Mouse (Mus musculus) gastrocnemius, postnatal 4 days (tissue): ENCODE measurements around the gene Wwox. TPM values are rescaled to one million over a fixed set of nuclear protein-coding genes. Genes with fewer than 3 reads are reported as not detected.

ENCODE experiments used
- DNase-seq, 2 experiments: peaks; one replicate each; pipeline ENCODE4 v3.0.0; 2021 to 2022; ENCODE audit warnings: low spot score in 2 of 2, mixed read lengths in 2 of 2
- total RNA-seq, 2 experiments: library from RNA; stranded (reverse); gene quantifications; 2 replicates each; pipeline ENCODE4 v1.2.3; 2021

The Wwox gene
- total RNA-seq, 2 experiments from 2014 or later = 10.9 to 11.5 TPM

DNA sequence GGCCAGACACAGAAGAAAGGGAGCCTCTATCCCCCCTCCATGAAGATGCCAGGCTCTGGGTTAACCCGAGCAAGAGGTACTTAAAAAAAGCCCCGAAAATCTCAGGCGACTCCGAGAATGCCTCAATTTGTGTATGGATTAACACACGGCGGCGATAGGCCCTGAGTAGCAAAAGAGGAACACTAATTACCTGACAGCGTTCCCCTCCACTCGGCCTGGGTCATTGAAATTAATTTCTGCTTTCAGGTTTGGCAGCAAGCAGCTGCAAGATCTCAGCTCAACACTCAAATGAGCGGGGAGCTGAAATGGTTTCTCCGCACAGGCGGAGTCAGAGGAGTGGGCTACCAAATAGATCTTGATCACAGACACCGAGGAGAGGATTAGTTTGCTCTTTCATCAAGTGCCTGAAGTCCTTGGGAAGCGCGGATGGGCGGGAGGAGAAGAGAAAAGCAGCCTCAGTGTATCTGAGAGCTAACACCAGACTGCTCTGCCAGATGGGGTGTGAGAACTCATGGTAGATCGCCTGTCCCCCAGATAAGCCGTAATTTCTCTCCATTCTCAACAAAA lies 445.7 kb downstream of the Wwox start:
- DNase-seq = no peak

DNA sequence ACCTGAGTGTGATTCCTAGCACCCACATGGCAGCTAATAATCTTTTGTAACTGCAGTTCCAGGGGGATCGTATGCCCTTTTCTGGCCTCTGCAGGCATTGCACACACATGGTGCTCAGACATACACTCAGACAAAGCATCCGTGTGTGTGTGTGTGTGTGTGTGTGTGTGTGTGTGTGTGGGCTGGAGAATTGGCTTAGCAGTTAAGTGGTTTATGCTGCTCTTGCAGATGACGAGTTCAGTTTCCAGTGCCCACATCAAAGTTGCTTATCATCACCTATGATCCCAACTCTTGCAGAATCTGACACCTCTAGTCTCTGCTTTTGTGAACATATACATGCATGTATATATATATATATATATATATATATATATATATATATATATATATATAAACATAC lies 448.9 kb downstream of the Wwox start:
- no peak for DNase-seq

DNA sequence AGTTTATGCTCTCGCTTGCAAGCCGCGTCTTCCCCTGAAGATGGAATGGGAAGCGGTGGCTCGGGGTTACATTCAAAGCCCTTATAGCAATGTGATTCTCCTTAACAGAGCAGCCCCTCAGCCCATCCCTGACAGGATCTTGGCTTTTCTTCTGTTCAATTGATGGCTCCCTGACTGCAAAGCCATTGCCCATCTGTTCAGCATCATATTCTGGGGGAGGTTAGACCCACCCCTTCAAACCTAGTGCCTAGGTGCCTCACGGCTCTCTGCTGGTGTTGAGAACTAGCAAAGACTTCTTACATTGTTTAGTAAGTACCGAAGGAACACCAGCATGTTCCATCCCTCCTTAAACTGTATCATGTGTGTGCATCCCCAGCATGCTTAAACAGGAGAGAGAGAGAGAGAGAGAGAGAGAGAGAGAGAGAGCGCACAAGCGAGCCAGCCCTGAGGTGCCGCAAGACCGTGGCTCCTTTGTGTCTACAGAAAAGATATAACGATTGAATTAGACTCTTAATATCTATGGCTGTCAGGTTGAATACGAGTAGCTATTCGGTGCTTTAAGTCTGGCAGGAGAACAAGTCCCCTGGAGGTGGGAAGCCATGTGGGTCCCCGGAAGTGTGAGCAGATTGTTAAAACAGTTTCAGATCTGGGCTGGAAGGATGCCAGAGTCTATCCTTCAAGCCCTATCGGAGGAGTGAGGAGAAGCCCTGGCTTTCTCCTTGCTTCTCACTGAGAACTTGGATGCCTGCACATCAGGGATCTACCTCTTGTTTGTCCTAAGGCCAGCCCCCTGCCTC lies 450.3 kb downstream of the Wwox start:
- no peak for DNase-seq

DNA sequence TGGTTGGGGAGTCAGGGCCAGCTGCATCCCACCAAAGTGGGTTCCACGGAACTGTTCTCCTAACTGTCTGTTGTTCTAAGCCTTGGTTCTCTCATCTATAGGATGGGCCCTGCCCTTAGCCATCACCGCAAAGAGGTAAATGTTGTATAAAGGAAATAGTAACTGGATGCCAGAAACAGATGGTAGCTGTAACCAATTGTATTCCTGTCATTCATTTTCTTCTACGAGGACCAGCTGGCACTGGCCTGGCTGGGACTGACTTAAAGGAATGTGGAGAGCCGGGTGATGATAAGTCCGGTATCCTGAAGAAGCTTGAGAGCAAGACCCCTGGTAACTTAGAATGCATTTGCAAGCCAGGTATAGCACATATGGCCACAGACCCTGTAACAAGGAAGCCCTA lies 451.0 kb downstream of the Wwox start:
- no peak for DNase-seq

DNA sequence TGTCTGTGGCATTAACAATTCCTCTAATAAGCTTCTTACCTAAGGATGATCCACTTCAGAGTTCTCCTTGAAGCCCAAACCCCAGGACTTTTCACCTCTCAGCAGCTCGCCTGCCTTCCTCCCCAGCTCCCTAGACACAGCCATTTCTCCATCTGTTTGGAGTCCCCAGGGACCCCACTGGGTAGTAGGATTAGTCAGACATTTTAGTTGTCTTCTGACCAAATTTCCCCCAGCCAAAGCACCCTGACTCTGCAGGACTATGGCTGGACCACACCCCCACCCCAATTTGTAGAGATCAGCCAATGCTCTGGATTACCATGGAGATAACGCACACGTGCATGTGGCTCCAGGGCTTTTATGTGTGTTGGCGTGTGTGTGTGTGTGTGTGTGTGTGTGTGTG lies 451.8 kb downstream of the Wwox start:
- no peak for DNase-seq

DNA sequence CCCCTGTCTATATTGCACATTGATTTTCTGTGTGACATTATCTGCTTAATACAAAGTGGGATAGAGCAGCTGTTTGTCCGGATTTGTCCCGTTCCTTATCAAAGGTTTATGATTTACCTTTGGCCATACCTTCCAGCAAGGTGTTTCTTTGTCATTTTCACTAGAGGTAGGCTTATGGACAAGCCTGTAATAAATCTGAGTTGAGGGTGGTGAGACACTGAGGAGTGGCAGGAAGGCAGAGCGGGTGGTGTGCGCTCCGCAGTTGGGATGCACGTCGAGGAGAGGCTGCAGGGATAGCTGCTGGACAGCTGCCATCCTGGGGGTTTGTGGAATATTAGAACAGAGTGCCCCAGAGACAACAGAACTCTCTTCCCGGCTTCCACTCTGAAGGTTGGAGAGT lies 458.0 kb downstream of the Wwox start:
- no peak for DNase-seq

DNA sequence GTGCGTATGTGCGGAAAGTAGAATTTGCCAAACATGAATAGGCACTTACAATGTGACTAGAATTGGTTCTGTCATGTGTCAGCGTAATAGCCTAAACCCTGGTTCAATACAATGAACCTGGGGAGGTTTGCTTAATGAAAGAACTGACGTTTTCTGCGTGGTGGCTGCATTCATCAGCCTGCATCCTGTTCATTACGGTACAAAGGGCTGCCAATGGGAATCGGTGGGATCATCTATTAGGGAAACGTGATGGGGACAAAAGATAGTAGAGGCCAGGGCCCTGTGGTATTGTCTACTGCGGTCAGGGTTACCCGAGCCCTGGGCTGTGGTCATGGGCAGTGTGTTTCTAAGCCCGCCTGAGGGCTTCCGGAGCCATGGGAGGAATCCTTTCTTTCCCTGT lies 459.7 kb downstream of the Wwox start:
- DNase-seq = no peak

DNA sequence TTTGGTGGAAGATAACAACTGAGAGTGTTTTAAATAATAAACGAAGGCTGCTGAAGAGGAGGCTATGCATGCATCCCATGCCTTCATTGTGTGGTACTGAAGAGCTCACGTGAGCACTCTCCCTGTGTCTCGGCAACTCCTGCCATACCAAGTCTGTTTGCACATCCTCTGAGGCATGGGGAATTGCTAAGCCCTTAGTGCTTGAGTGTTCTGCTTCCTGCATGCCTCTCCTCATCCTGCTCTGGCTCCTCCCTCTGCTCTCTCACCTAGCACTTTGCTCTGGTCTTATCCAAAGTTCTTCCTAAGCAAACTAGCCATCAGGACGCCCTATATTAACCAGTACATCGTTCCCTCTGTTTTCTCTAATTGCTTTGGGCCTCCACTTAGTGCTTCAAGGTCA lies 463.1 kb downstream of the Wwox start:
- DNase-seq = no peak

DNA sequence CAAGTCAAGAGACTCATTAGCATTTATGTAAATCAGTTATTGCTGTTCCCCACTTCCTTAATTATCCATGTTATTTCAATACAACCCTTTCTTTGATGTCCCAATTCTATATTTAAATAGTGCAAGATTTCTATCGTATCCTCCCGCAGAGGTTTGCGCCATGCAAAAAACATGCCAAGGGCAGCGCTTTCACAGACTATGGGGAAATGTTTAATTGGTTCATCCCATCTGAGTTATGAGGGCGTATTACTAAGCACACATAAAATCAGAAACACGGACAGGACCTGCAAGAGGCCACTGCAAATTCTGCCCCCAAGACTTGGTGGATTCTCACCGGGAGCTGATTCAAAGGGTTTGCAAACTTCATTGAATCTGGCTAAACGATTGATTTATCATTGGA lies 468.6 kb downstream of the Wwox start:
- DNase-seq = no peak

DNA sequence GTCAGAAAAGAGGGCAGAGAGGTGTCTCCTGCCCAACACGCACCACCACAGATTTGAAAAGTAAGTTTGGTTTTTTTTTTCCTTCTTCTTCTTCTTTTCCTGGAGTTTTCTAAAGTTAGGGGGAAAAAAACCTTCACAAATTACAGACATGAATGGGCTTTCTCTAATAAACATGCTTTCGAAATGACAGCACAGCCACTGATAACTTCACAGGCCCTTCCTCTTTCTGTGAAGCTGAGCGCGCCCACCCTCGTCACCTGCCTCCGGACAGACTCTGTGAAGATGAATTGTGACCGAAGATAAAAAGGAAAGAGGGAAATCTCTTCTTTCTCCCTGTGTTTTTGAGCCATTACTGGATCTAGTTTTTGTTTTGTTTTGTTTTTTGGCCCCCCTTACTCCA lies 469.1 kb downstream of the Wwox start:
- DNase-seq = no peak

DNA sequence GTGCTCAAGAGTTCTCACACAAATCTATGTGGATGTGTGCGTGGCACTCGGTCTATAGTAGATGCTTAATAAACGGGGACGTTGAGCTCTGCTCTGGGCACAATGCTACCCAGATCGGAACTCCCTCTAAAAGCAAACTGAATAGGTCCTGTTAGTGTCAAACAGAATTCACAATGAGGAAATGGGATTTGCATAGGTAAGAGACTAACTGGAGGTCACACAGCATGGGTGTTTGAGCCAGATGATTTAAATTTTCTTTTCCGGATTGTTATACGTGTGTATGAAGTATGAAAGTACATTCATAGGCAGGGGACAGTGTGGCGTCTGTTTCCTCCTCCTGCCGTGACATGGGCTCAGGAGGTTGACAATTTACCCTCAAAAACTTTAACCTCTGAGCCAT lies 469.7 kb downstream of the Wwox start:
- DNase-seq = no peak

DNA sequence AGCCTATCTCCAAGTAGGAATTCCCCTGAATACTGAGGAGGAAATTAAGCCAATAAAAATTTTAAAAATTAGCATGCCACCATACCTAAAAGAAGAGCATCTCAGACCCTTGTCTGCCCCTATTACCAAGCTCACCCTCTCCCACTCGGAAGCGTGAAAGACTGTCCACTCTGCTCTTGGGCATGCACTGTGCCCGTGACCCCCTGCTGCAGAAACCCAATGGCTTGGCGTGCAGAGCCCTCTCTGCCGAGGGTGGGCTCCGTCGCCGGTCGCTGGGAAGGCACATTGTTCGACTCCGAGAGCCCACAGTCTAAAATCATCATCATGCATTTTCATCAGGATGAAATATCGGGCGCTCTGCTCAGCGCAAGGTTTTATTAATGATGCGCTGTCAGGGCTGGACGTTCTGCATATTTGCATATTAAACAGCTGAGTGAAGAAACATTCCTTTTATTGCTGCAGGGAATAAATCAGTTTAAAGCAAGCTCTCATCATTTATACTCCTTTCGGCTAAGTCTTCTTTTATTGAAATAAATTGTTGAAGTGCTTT lies 471.7 kb downstream of the Wwox start:
- DNase-seq = no peak

DNA sequence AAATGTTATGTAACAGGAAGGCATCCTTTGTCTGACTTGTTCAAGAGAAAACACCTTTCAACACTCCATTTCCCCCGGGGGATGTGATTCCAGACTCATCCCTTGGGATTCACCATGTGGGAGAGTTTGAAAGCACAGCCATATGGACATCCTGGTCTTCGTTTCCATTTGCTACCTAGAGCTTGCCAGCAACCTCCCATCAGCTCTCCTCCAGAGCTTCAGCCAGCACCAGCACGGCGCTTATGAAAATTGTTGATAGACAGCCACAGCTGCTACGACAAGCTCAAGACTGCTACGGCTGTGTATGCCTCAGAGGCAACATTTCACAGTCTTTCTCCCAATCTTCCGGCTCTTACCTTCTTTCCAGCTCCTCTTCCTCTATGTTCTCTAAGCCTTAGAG lies 484.2 kb downstream of the Wwox start:
- DNase-seq = no peak

DNA sequence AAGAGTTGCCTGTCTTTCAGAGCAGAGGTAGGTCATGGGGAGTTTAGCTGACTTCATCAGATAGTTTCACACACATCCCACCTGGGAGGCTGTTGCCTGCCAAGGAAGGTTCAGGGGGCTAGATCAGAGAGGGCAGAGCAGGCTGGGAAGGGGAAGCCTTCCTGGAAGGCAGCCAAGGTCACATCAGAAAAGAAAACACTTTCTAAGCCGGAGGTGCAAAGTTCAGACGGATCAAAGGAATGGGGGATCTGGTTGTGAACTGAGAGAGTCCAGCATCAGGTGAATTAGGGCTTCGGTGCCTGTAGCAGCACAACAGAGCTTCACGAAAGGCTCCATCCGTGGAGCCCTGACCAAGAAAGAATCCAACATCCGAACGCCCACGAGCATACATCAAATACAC lies 488.0 kb downstream of the Wwox start:
- no peak for DNase-seq

DNA sequence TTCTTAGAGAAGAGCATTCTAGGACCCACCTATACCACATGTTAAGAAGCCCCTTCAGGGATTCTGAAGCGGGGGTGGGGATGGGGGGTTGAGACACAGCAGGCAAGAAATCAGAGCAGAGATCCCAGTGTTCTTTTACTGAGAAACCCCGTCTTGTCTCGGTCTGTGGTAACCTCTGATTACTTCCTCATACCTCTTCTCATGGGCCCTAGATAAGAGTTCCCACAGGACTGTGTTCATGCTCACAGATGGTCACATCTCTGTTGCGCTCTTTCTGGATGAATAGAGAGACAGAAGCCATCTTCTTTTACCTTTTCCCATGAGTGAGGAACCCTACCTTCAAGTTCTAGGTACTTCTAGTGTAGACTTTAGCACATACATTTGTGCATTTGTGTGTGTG lies 488.5 kb downstream of the Wwox start:
- no peak for DNase-seq

DNA sequence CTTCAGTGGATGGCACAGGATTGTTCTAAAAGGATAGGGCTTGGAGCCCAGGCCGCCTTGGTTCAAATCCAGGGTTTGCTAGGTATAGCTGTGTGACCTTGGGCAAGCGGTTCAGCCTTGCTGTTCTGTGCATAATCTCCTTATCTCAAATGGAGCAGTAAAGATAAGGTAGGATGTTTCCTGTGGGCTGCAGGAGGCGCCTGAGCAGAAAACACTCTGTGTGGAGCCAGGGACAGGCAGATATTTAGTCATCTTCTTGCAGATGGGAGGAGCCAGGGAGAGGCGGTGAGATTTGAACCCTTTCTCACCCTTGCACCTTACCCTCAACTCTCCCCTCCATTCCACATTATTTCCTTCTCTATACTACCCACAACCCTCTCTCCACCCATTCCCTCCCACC lies 490.1 kb downstream of the Wwox start:
- no peak for DNase-seq

DNA sequence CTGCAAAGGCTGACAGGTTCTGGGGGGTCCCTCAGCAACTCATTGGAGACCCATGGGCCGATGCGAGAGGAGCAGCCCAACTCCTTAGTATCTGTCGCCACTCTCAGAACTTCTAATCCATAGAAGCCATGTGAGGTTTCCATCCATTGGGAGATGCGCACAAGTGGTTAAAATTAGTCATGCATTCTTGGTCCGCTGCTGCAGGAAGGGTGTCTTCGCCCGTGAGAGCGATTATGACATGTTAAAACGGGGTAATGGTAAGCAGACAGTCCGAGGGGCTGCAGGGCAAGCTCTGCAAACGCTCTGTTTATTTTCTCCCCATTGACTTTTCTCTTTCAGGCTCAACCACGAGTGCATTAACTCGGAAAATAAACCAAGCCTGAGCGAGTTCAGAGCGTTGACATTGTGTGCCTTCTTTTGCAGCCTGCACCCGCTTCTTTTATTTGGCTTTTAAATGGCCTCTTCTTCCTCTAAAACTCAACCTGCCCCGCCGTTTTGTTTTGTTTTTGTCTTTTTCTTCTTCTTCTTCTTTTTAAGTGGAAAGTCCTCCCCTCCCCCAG lies 492.7 kb downstream of the Wwox start:
- DNase-seq = no peak

DNA sequence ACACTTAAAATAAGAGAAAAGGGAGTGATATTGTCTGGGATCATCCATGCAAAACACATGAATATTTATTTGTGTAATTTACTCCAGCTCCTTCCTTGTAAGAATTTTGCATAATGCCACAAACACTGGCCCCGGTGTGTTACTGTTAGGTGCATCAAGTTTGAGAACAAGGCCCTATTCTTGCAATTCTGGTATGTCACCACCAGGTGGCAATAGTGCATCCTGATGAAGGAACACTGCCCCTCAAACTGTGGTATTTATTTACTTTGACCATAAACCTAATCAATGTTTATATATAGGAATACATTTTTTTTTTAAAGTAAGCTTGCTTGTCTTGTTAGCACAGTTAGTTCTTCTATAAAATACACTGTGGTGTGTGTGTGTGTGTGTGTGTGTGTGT lies 493.8 kb downstream of the Wwox start:
- DNase-seq = no peak

DNA sequence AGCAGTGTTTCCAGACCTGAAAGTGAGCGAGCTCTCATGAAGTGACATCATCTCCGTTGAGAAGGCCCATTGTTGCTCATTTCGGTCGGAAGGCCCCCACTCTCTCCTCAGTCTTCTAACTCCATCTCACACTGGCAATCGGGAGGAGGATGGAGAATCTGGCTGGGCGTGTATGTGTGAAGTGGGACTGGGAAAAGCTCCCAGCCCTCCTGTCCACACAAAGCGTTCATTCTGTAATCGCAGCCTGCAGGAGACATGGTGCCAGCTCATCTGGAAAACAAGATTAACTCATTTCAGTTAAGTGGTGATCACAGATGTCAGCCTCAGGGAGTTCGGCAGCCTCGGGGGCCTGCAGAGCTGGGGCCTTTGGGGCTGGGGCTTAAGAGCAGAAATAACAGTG lies 497.4 kb downstream of the Wwox start:
- no peak for DNase-seq

DNA sequence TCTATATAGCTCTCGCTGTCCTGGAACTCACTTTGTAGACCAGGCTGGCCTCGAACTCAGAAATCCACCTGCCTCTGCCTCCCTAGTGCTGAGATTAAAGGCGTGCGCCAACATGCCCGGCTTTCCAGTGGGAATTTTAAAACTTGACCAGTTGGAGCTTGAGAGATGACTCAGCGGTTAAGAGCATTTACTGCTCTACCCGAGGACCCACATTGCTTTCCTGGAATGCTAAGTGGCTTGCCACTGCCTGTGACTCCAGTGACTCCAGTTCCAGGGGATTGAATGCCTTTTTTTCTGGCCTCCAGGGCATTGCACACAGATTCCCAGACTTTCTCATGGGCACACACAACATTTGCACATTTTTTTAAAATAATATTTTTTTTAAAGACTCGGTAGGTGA lies 499.9 kb downstream of the Wwox start:
- DNase-seq = no peak

DNA sequence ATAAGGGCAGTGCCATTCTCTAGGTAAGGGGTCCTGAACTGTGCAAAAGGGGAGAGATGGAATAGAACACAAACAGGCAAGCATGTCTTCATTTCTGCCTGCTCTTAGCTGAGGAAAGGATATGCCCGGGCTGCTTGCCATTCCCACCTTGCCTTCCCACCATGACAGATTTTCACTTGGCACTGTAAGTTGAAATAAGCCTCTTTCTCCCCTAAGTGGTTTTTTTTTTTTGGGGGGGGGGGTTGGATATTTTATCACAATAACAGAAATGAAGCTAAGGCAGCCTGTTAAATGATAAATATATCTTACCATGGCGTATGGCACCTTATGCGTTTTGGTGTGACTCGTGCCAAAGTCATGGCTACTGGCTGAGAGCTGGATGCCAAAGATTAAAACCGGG lies 501.6 kb downstream of the Wwox start:
- DNase-seq = no peak

DNA sequence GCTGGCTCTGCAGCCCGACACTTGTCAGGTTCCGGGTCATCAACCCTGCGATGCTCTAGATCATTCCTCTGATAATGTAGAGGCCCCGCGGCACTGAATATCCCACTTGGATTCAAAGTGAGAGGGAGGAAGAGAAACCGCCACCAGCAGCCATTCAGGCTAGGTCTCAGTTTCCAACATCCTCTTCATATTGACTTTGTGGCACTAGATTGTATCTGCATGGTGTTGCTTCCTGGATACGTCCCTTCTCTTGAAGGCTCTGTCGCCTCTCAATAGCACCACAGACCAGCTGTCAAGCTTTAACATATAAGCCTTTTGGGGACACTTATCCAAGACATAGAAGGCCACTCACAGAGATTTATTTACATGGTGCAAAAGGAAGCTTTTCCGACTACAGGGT lies 502.2 kb downstream of the Wwox start:
- no peak for DNase-seq

DNA sequence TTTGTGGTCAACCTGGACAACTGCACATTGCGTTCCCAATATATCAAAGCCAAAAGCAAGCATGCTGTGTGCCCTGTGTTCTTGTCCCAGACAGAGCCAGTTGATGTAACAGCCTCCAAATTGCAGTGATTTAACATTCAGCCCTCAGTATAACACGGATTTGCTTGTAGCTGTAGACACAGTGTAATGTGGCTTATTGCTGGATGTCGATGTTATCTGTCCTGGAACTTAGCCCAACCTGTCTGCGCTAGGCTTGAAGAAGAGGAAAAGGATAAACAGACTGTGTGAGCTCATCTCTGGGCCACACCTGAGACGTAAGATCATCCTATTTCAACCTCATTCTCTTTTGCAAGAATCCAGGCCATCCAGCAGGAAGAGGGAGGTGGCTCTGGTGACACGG lies 508.5 kb downstream of the Wwox start:
- no peak for DNase-seq
